Mouse (Mus musculus): ENCODE measurements at regions not wholly inside any gene's neighbourhood (a gene's known extent, or its start where the extent isn't known, plus 50 kb on each side); places are given as distances from the start of the nearest gene placed in this dataset.
A peak's percentile ranks its signal among the peaks of the same experiment; 100 is the strongest.

- H3K4me1 ChIP-seq (ENCODE audit: control insufficient read depth, insufficient read depth, low read length), result no peaks in the 10 kb centered on the region
- no peak for DNase-seq
- 30% methylated on average over 3 of the region's 3 CpGs for WGBS
- no peak overlapping the region for H3K27ac ChIP-seq (ENCODE audit: insufficient read depth, low read depth, low read length)
- no peaks in the 10 kb centered on the region for H3K27me3 ChIP-seq (replicated peaks; ENCODE audit: control insufficient read depth, insufficient read depth, low read length)
- no peak overlapping the region for H3K4me3 ChIP-seq (ENCODE audit: insufficient read depth, low read depth, low read length)
- no peaks in the 10 kb centered on the region for H3K36me3 ChIP-seq (ENCODE audit: control insufficient read depth, insufficient read depth, low read length)
- no peak for TF ChIP-seq POLR2A (IDR thresholded peaks at IDR 0.05; ENCODE audit: low read depth, low read length)
- no peak for TF ChIP-seq CTCF (conservative IDR thresholded peaks at IDR 0.05; ENCODE audit: insufficient read depth, insufficient read length, low read depth, low read length)
Measured at GRCm38 (mm10) chr10:85322280-85322679, 64.3 kb upstream of the Btbd11 start.

DNA sequence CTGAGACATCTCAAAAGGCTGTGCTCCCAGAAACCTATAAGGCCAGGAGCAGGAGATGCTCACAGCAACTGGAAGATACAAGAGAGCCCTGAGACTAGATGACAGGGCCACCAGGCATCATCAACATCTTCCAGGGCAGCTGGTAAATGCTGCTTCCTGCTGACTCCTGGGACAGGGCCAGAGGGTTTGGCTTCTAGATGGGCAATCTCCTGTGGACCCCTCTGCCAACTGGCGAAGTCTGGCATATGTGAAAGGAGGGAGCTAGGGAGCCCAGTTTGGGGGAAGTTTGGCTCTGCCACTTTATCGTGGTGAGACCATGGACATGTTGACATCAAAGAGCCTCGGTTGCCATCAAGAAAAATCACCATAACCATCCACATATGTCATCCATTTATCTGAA is 57.2 kb upstream of the Btbd11 start:
- Histone ChIP-seq H3K36me3 (ENCODE audit: control insufficient read depth, insufficient read depth, low read length) (no peaks in the 10 kb centered on the region), H3K27ac (ENCODE audit: insufficient read depth, low read depth, low read length) (no peak overlapping the region), H3K4me3 (ENCODE audit: insufficient read depth, low read depth, low read length) (no peak overlapping the region), H3K4me1 (ENCODE audit: control insufficient read depth, insufficient read depth, low read length) (0 out of 2 replicates have a peak, but pooled peaks cover 4% of the 10 kb centered on the region), H3K27me3 (replicated peaks; ENCODE audit: control insufficient read depth, insufficient read depth, low read length) (no peaks in the 10 kb centered on the region)
- 93% methylated on average over 3 of the region's 3 CpGs for WGBS
- no peak for DNase-seq
- no peak for TF ChIP-seq CTCF (conservative IDR thresholded peaks at IDR 0.05; ENCODE audit: insufficient read depth, insufficient read length, low read depth, low read length)
- no peak for TF ChIP-seq POLR2A (IDR thresholded peaks at IDR 0.05; ENCODE audit: low read depth, low read length)

DNA sequence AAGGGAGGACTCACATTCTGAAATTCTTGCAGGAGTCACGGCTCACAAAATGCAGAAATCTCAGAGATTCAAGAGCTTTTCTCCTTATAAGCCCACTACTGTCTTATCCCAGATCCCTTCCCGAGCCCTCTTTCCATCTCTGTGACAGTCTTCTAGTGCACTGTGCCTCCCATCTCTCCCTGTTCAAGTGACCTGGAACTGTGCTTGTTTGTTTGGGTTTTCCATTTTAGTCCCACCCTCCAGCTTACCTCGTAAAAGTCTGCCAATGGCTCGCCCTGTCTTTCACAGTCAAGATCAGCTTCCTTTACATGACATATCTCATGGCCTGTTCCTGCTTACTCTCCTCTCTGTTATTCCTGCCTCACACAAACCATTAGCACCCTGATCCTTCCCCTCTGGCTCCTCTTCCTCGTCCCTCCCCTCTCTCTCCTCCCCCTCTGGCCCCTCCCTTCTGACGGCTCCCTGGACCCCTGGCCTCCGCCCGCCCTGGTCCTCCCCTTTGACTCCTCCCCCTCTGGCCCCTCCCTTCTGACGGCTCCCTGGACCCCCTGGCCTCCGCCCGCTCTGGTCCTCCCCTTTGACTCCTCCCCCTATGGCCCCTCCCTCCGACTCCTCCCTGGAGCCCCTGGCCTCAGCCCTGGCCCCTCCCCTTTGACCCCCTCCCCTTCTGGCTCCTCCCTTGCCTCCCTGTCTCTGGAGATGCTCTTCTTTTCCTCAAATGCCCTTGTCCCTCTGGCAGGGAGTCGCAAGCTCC is 55.5 kb upstream of the Btbd11 start:
- Histone ChIP-seq H3K27me3 (replicated peaks; ENCODE audit: control insufficient read depth, insufficient read depth, low read length) (no peaks in the 10 kb centered on the region), H3K36me3 (ENCODE audit: control insufficient read depth, insufficient read depth, low read length) (no peaks in the 10 kb centered on the region), H3K27ac (ENCODE audit: insufficient read depth, low read depth, low read length) (peak overlapping the region; percentile 78), H3K4me3 (ENCODE audit: insufficient read depth, low read depth, low read length) (peak overlapping the region; percentile 24; the same call in 1 of the 2 replicates), H3K4me1 (ENCODE audit: control insufficient read depth, insufficient read depth, low read length) (0 out of 2 replicates have a peak, but pooled peaks cover 4% of the 10 kb centered on the region)
- TF ChIP-seq CTCF (conservative IDR thresholded peaks at IDR 0.05; ENCODE audit: insufficient read depth, insufficient read length, low read depth, low read length), result no peak
- no peak for TF ChIP-seq POLR2A (IDR thresholded peaks at IDR 0.05; ENCODE audit: low read depth, low read length)
- WGBS, result 16% methylated on average over 13 of the region's 13 CpGs
- DNase-seq, result peak; percentile 56
